Mouse (Mus musculus) limb, embryonic 14.5 days (tissue): ENCODE data around the gene Guca2b. TPM values are rescaled to one million over a fixed set of nuclear protein-coding genes. Genes with fewer than 3 reads are reported as not detected.

Experiments
- ATAC-seq: fragments of 200-750 bp; cut with Nextera tagmentation; 2 replicates; pipeline ENCODE4 v1.8.0; 2017; ENCODE audit warnings: low read depth, moderate number of reproducible peaks, moderate TSS enrichment; ENCODE audit not compliant: low FRiP score
- DNase-seq: peaks from one replicate; pipeline ENCODE4 v3.0.0-alpha.2; 2015; ENCODE audit warnings: low spot score
- H3K27ac ChIP-seq: fragments of 300-500 bp; sonication (generic); replicated peaks from 2 replicates; pipeline ENCODE4 v1.5.1; 2014; ENCODE audit warnings: low read depth, mild to moderate bottlenecking, low read length, moderate library complexity, mixed read lengths
- H3K27me3 ChIP-seq: fragments of 300-500 bp; sonication (generic); 2 replicates; pipeline ENCODE4 v1.6.1; 2014; ENCODE audit warnings: low read length, mixed read lengths; ENCODE audit not compliant: control insufficient read depth, insufficient read depth
- H3K36me3 ChIP-seq: fragments of 300-500 bp; sonication (generic); 2 replicates; pipeline ENCODE4 v1.6.1; 2014; ENCODE audit warnings: mild to moderate bottlenecking, low read length, moderate library complexity, mixed read lengths; ENCODE audit not compliant: control insufficient read depth, insufficient read depth
- H3K4me1 ChIP-seq: fragments of 300-500 bp; sonication (generic); 2 replicates; pipeline ENCODE4 v1.6.1; 2014; ENCODE audit warnings: antibody characterized with exemption, low read length, mixed read lengths; ENCODE audit not compliant: control insufficient read depth, insufficient read depth
- H3K4me2 ChIP-seq: fragments of 300-500 bp; sonication (generic); replicated peaks from 2 replicates; pipeline ENCODE4 v1.6.1; 2014; ENCODE audit warnings: low read depth, mild to moderate bottlenecking, low read length, moderate library complexity; ENCODE audit not compliant: severe bottlenecking
- H3K4me3 ChIP-seq: fragments of 300-500 bp; sonication (generic); replicated peaks from 2 replicates; pipeline ENCODE4 v1.5.1; 2014; ENCODE audit warnings: low read length
- H3K9ac ChIP-seq: fragments of 300-500 bp; sonication (generic); 2 replicates; pipeline ENCODE4 v1.6.1; 2014; ENCODE audit warnings: mild to moderate bottlenecking, low read depth, low read length, moderate library complexity; ENCODE audit not compliant: severe bottlenecking
- H3K9me3 ChIP-seq: fragments of 300-500 bp; sonication (generic); 2 replicates; pipeline ENCODE4 v1.6.1; 2016; ENCODE audit warnings: low read length; ENCODE audit not compliant: control insufficient read depth
- POLR2A ChIP-seq: fragments of 200-500 bp; IDR thresholded peaks from 2 replicates; pipeline ENCODE4 v1.8.0; 2012; ENCODE audit warnings: inconsistent platforms, mild to moderate bottlenecking, moderate library complexity, borderline replicate concordance; ENCODE audit not compliant: insufficient read depth, insufficient read length; ENCODE audit errors: extremely low read depth
- WGBS: fragments of 180-500 bp; shearing (Covaris S2); extraction: QIAGEN DNeasy Blood & Tissue Kit; methylation state at CpG from one replicate; pipeline ENCODE4 v1.1.7; 2014; 5-methylcytosine and 5-hydroxymethylcytosine counted together
- polyA plus RNA-seq, 2 experiments: library from polyadenylated mRNA; depleted of rRNA in 1 of 2; stranded (reverse) in 1 of 2; unstranded in 1 of 2; fragments of >200 nt; fragmentation: Nextera tagmentation in 1 of 2; extraction: Ambion mirVana in 1 of 2; gene quantifications; 2 replicates each; pipeline versions ENCODE4 v1.2.1 to v1.2.3; 2012 to 2014

Guca2b gene
- polyA plus RNA-seq (2012; rRNA removed) (3.6 TPM in 1 of 2 replicates, not detected in the other), polyA plus RNA-seq (2014; fragmentation: Nextera tagmentation; extraction: Ambion mirVana) (not detected in 2 replicates)

GRCm38 (mm10) chr4:119658731-119659130 is at the start of gene Guca2b:
TSS of gene Guca2b (minus strand) at chr4:119658954.
- WGBS: 81% methylated on average over 4 of the region's 4 CpGs
- no peak for DNase-seq

GRCm38 (mm10) chr4:119707751-119708150 is 49.0 kb upstream of the Guca2b start:
- Histone ChIP-seq H3K27ac (no peak overlapping the region), H3K9ac (no peak overlapping the region), H3K36me3 (no peaks in the 10 kb centered on the region), H3K4me2 (no peak overlapping the region), H3K4me1 (no peaks in the 10 kb centered on the region), H3K27me3 (no peaks in the 10 kb centered on the region), H3K9me3 (no peaks in the 10 kb centered on the region), H3K4me3 (no peak overlapping the region)
- no peak for ATAC-seq
- DNase-seq: no peak
- no peak for TF ChIP-seq POLR2A
- 10% methylated on average over 3 of the region's 3 CpGs for WGBS

More at GRCm38 (mm10) chr4:119658731-119659130, at the start of gene Guca2b:
- Histone ChIP-seq H3K9me3 (no peaks in the 10 kb centered on the region), H3K4me1 (no peaks in the 10 kb centered on the region), H3K4me2 (no peak within 1 kb of the TSS), H3K27me3 (no peaks in the 10 kb centered on the region), H3K9ac (no peak within 1 kb of the TSS), H3K4me3 (no peak within 1 kb of the TSS), H3K27ac (no peak within 1 kb of the TSS), H3K36me3 (no peaks in the 10 kb centered on the region)
- ATAC-seq: no peak
- TF ChIP-seq POLR2A: no peak

DNA sequence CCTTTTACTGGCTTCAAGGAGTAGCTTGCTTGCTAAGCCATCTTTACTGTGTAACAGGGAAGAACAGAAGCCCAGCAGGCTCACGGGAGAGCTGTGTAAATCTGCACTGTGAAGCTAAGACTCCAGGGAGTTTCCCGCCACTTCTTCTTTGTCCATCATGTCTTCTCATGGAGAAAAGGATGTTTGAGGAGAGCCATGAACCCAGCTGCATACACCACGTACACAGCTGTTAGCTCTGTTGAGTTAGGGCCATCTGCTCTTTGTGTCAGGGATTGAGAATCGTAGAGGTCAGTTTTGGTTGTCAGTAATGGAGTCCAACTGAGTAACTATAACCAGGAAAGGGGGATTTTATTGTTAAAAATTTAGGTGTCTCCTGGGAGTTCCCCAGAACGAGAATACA is 48.6 kb upstream of the Guca2b start:
- no peaks in the 10 kb centered on the region for H3K36me3 ChIP-seq
- no peaks in the 10 kb centered on the region for H3K4me1 ChIP-seq
- no peak overlapping the region for H3K4me2 ChIP-seq
- H3K27me3 ChIP-seq: no peaks in the 10 kb centered on the region
- no peak overlapping the region for H3K9ac ChIP-seq
- no peaks in the 10 kb centered on the region for H3K9me3 ChIP-seq
- no peak for TF ChIP-seq POLR2A
- ATAC-seq (no peak), DNase-seq (no peak)
- 46% methylated on average over 5 of the region's 5 CpGs for WGBS
- no peak overlapping the region for H3K4me3 ChIP-seq
- no peak overlapping the region for H3K27ac ChIP-seq

- no peak for DNase-seq
These were observed 45.2 kb upstream of the Guca2b start for GRCm38 (mm10) chr4:119703965-119704364.

GRCm38 (mm10) chr4:119701269-119701954 is 42.7 kb upstream of the Guca2b start:
- Histone ChIP-seq H3K27me3 (no peaks in the 10 kb centered on the region), H3K9ac (no peak overlapping the region), H3K4me2 (no peak overlapping the region), H3K4me1 (no peaks in the 10 kb centered on the region), H3K9me3 (no peaks in the 10 kb centered on the region), H3K4me3 (no peak overlapping the region), H3K27ac (no peak overlapping the region), H3K36me3 (no peaks in the 10 kb centered on the region)
- WGBS: 82% methylated on average over 11 of the region's 11 CpGs
- no peak for DNase-seq
- no peak for TF ChIP-seq POLR2A
- no peak for ATAC-seq

More at GRCm38 (mm10) chr4:119703965-119704364, 45.2 kb upstream of the Guca2b start:
- no peak overlapping the region for H3K27ac ChIP-seq
- no peaks in the 10 kb centered on the region for H3K4me1 ChIP-seq
- no peaks in the 10 kb centered on the region for H3K27me3 ChIP-seq
- H3K4me2 ChIP-seq: no peak overlapping the region
- H3K9me3 ChIP-seq: no peaks in the 10 kb centered on the region
- H3K36me3 ChIP-seq: no peaks in the 10 kb centered on the region
- no peak for ATAC-seq
- WGBS: 78% methylated on average over 8 of the region's 8 CpGs
- H3K9ac ChIP-seq: no peak overlapping the region
- H3K4me3 ChIP-seq: no peak overlapping the region
- TF ChIP-seq POLR2A: no peak
